Mouse (Mus musculus): ENCODE data around the gene Gnpnat1. TPM values are rescaled to one million over a fixed set of nuclear protein-coding genes. Genes with fewer than 3 reads are reported as not detected.
A peak's percentile ranks its signal among the peaks of the same experiment; 100 is the strongest.
"Not testable (repeated sequence)": the region's sequence is repeated elsewhere in the genome, so short reads cannot be mapped to it uniquely, and the experiment has no call there.

Gnpnat1 gene
- 50.6 and 53.5 TPM in 2 replicates for polyA plus RNA-seq (2015; fragmentation: Nextera tagmentation; extraction: Ambion mirVana)

GRCm38 (mm10) chr14:45404813-45405212 lies at the start of gene Gnpnat1:
TSS of gene Gnpnat1 (minus strand) at chr14:45404913.
- H3K4me3 ChIP-seq; H3K9me3 ChIP-seq; H3K36me3 ChIP-seq; H3K9ac ChIP-seq; H3K27me3 ChIP-seq; H3K27ac ChIP-seq; H3K4me1 ChIP-seq; H3K4me2 ChIP-seq (replicated peaks); ATAC-seq (ENCODE audit: low FRiP score, low read depth): not testable (repeated sequence)
- WGBS = 75% methylated on average over 2 of the region's 3 CpGs

DNA sequence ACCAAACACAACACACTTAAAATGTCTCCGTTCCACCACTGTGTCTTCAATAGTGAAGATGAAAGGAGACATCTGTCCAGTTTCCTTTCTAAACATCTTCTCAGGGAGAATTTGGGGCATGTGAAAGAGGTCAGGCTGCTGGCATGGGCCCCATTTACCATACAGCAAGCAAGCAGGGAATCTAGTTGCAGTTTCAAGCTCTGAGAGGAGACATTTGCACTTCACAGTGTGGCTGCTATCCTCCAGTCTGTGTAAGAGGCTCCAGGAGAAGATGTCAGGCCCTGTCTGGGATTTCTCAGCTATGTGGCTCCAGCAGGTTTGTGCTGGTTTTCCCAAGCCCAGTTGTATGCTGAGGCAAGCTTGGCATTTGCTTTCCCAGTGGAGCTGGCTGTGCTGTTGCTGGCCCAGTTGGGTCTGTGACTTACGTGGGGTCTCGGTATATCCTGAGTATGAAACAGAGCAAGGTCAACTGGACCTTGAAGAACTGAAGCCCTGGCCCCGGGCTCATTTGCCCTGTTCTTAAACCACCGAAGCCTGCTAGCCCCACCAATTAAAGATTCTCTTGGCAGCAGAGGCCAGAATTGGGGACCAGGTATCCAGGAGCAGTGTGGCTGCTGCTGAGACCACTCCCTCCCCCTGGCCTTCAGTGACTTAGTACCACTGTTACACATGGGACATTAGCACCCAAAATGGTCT lies 49.0 kb upstream of the Gnpnat1 start:
- no peak overlapping the region for H3K4me3 ChIP-seq
- ATAC-seq (ENCODE audit: low FRiP score, low read depth) = 0 out of 2 replicates have a peak, but pooled peaks have one; percentile 24
- H3K4me2 ChIP-seq (replicated peaks) = no peak overlapping the region
- whole genome bisulfite sequencing = 60% methylated on average over 5 of the region's 5 CpGs
- H3K27ac ChIP-seq = no peak overlapping the region
- H3K36me3 ChIP-seq = peaks cover 15% of the 10 kb centered on the region
- H3K27me3 ChIP-seq = no peaks in the 10 kb centered on the region
- H3K4me1 ChIP-seq = peaks cover 19% of the 10 kb centered on the region
- no peaks in the 10 kb centered on the region for H3K9me3 ChIP-seq
- no peak overlapping the region for H3K9ac ChIP-seq

DNA sequence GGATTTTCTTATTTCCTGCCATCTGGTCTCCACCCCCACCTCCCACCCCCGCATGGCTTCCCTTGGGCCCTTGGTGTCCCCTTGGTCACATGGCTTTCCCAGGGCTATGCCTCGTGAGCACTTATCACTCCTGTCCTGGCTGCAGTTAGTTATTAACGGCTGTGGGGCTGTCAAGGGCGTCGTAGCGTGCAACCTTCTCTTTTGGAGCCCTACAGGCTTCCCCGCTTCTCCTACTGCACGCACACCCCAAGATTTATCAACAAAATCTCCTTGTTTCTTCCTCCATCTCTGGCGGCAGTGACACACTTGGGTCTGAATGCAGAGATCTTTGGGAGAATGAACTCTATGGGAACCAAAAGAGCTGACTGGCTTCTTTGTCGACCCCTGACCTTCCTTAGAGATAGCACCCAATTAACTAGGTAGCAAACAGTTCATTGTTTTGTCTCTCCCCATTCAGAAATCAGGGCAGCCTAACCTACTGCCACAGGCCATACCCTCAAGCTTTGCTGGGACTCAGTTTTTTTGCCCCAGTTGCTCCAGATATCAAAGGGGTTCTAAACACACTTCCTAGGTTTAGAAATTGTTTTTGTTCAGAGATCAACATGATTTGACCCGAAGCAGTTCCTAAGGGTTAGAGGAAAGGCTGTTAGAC lies 48.3 kb upstream of the Gnpnat1 start:
- Histone ChIP-seq H3K4me2 (replicated peaks) (no peak overlapping the region), H3K36me3 (peaks cover 8% of the 10 kb centered on the region), H3K4me3 (no peak overlapping the region), H3K27me3 (no peaks in the 10 kb centered on the region), H3K27ac (no peak overlapping the region), H3K9me3 (no peaks in the 10 kb centered on the region), H3K4me1 (peaks cover 19% of the 10 kb centered on the region), H3K9ac (no peak overlapping the region)
- WGBS = 32% methylated on average over 11 of the region's 11 CpGs
- no peak for ATAC-seq (ENCODE audit: low FRiP score, low read depth)

DNA sequence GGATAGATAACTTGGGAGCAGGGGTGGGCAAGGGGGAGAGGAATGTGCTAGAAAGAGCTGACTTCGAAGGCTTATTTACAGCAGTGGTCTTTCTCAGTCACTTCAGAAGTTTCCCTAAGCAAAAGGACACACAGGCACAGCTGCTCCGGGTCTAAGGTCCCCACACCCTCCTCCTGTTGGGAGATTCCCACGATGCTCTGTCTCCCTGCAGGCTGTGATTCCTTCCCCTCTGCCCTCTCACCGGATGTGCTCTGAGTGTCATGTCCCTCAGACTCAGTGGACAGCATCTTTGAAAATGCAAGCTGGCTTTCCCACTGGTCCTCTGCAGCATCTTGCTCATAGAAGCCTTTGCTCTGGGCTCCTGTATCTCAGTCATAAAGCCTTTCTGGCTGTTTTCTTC lies 47.4 kb upstream of the Gnpnat1 start:
- Histone ChIP-seq H3K27me3 (no peaks in the 10 kb centered on the region), H3K4me2 (replicated peaks) (no peak overlapping the region), H3K36me3 (no peaks in the 10 kb centered on the region), H3K9me3 (no peaks in the 10 kb centered on the region), H3K27ac (no peak overlapping the region), H3K9ac (no peak overlapping the region), H3K4me3 (no peak overlapping the region), H3K4me1 (peaks cover 19% of the 10 kb centered on the region)
- no peak for ATAC-seq (ENCODE audit: low FRiP score, low read depth)
- 49% methylated on average over 4 of the region's 4 CpGs for WGBS

DNA sequence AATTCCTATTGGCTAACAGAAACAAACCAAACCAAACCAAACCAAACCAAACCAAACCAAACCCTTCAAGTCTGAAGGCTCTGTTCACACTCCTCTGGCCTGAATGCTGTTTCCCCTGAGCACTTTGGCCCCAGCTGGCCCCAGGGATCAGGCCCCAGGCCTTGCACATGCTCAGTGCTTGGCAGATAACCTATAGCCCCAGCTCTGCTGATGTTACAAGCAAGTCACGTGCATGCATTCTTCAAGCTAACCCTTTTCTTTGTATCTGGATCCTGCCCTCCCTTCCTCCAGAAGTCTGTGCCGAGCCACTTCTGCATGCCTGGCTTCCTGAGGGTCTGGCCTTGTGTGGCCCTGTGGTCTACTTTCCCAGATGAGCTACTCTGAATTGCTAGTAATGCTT lies 46.4 kb upstream of the Gnpnat1 start:
- 38% methylated on average over 2 of the region's 2 CpGs for WGBS
- no peak for ATAC-seq (ENCODE audit: low FRiP score, low read depth)

GRCm38 (mm10) chr14:45446777-45447176 lies 42.1 kb upstream of the Gnpnat1 start:
- H3K27ac ChIP-seq = no peak overlapping the region
- H3K4me3 ChIP-seq = no peak overlapping the region
- no peaks in the 10 kb centered on the region for H3K9me3 ChIP-seq
- peaks cover 13% of the 10 kb centered on the region for H3K4me1 ChIP-seq
- WGBS = 80% methylated on average over 3 of the region's 3 CpGs
- H3K4me2 ChIP-seq (replicated peaks) = no peak overlapping the region
- no peaks in the 10 kb centered on the region for H3K36me3 ChIP-seq
- no peak for ATAC-seq (ENCODE audit: low FRiP score, low read depth)
- H3K27me3 ChIP-seq = no peaks in the 10 kb centered on the region
- no peak overlapping the region for H3K9ac ChIP-seq

More for the DNA sequence above, 46.4 kb upstream of the Gnpnat1 start:
- Histone ChIP-seq H3K4me1 (peaks cover 14% of the 10 kb centered on the region), H3K4me3 (no peak overlapping the region), H3K27ac (no peak overlapping the region), H3K27me3 (no peaks in the 10 kb centered on the region), H3K4me2 (replicated peaks) (no peak overlapping the region), H3K36me3 (no peaks in the 10 kb centered on the region), H3K9me3 (no peaks in the 10 kb centered on the region), H3K9ac (no peak overlapping the region)

DNA sequence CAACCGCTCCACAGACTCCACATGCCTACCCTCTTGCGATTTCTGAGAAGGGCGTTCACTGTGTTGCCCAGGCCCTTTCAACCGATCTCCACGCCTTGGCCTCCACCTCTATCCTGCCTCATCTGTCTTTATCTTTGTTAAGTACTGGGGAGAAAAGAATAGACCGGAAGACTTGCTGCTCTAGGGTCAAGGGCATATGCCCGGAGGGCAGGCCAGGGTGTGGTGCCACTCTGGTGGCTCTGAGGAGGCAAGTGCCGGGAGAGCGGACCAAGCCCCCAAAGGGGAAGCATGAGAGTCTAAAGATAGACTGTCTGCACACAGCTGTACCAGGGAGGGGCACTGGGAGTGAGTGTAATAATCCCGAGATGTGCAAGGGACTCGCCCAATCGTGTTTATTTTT lies 40.7 kb upstream of the Gnpnat1 start:
- no peaks in the 10 kb centered on the region for H3K9me3 ChIP-seq
- no peak overlapping the region for H3K4me2 ChIP-seq (replicated peaks)
- H3K4me1 ChIP-seq = peaks cover 21% of the 10 kb centered on the region
- no peak overlapping the region for H3K9ac ChIP-seq
- no peak overlapping the region for H3K4me3 ChIP-seq
- H3K27ac ChIP-seq = no peak overlapping the region
- H3K36me3 ChIP-seq = no peaks in the 10 kb centered on the region
- ATAC-seq (ENCODE audit: low FRiP score, low read depth) = no peak
- WGBS = 65% methylated on average over 12 of the region's 12 CpGs
- H3K27me3 ChIP-seq = no peaks in the 10 kb centered on the region

GRCm38 (mm10) chr14:45444870-45445269 lies 40.2 kb upstream of the Gnpnat1 start:
- Histone ChIP-seq H3K27ac (no peak overlapping the region), H3K9me3 (no peaks in the 10 kb centered on the region), H3K4me2 (replicated peaks) (no peak overlapping the region), H3K4me3 (no peak overlapping the region), H3K27me3 (no peaks in the 10 kb centered on the region), H3K4me1 (peaks cover 26% of the 10 kb centered on the region), H3K36me3 (no peaks in the 10 kb centered on the region), H3K9ac (no peak overlapping the region)
- ATAC-seq (ENCODE audit: low FRiP score, low read depth) = no peak
- 44% methylated on average over 7 of the region's 7 CpGs for WGBS

GRCm38 (mm10) chr14:45442781-45443560 lies 38.3 kb upstream of the Gnpnat1 start:
- 24% methylated on average over 12 of the region's 12 CpGs for WGBS
- peaks cover 39% of the 10 kb centered on the region for H3K4me1 ChIP-seq
- no peak overlapping the region for H3K4me3 ChIP-seq
- no peak for ATAC-seq (ENCODE audit: low FRiP score, low read depth)
- no peaks in the 10 kb centered on the region for H3K27me3 ChIP-seq
- H3K9me3 ChIP-seq = no peaks in the 10 kb centered on the region
- H3K36me3 ChIP-seq = no peaks in the 10 kb centered on the region
- H3K4me2 ChIP-seq (replicated peaks) = 0 out of 2 replicates have a peak overlapping the region, but pooled peaks have one; percentile 23
- H3K27ac ChIP-seq = no peak overlapping the region
- no peak overlapping the region for H3K9ac ChIP-seq

DNA sequence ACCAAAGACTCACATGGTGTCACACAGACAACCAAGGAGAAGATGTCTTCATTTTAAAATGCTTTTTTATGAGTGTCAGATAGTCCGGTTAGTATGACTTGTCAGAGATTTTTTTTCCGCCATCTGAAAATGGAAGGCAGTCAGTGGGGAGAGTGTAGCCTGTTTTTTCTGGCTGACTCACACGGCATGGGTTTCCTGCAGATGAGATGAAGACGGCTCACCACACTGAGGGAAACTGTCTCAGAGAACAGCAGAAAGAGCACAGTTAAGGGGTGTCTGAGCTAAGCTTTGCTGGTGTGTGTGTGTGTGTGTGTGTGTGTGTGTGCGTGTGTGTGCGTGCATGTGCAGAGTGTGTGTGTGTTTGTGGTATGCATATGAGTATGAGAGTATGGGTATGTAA lies 36.6 kb upstream of the Gnpnat1 start:
- Histone ChIP-seq H3K4me2 (replicated peaks) (no peak overlapping the region), H3K27ac (no peak overlapping the region), H3K9ac (no peak overlapping the region), H3K36me3 (no peaks in the 10 kb centered on the region), H3K9me3 (no peaks in the 10 kb centered on the region), H3K4me1 (peaks cover 51% of the 10 kb centered on the region), H3K27me3 (no peaks in the 10 kb centered on the region), H3K4me3 (no peak overlapping the region)
- no peak for ATAC-seq (ENCODE audit: low FRiP score, low read depth)
- WGBS = 53% methylated on average over 6 of the region's 6 CpGs

DNA sequence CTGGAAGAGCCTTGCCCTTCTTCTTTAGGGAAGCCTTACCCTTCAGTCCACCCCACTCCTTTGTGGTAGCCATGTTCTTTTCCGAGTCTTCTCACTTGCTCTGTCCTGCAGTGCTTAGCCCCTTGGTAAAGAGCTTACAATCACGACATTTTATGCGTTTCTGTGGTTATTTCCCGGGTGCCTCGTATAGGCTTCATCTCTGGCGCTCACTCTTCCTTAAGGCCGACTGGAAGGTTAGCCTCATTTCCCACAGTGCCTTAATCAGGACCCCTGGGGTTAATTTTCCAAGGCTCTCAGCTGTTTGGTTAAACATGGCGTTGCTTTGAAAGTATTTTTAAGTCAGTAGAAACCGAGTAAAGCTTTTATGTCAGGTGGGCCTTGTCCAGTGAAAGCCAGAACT lies 34.7 kb upstream of the Gnpnat1 start:
- no peak overlapping the region for H3K9ac ChIP-seq
- no peak overlapping the region for H3K4me2 ChIP-seq (replicated peaks)
- H3K27me3 ChIP-seq = no peaks in the 10 kb centered on the region
- no peak overlapping the region for H3K4me3 ChIP-seq
- H3K36me3 ChIP-seq = no peaks in the 10 kb centered on the region
- no peak overlapping the region for H3K27ac ChIP-seq
- H3K9me3 ChIP-seq = no peaks in the 10 kb centered on the region
- WGBS = 37% methylated on average over 9 of the region's 9 CpGs
- H3K4me1 ChIP-seq = peaks cover 51% of the 10 kb centered on the region
- no peak for ATAC-seq (ENCODE audit: low FRiP score, low read depth)

GRCm38 (mm10) chr14:45438931-45439275 lies 34.2 kb upstream of the Gnpnat1 start:
- Histone ChIP-seq H3K36me3 (no peaks in the 10 kb centered on the region), H3K9ac (no peak overlapping the region), H3K27me3 (no peaks in the 10 kb centered on the region), H3K4me2 (replicated peaks) (no peak overlapping the region; the same call in 1 of the 2 replicates), H3K4me1 (peaks cover 51% of the 10 kb centered on the region), H3K9me3 (no peaks in the 10 kb centered on the region), H3K4me3 (no peak overlapping the region), H3K27ac (no peak overlapping the region)
- no peak for ATAC-seq (ENCODE audit: low FRiP score, low read depth)
- WGBS = 30% methylated on average over 2 of the region's 2 CpGs

All from limb, embryonic 13.5 days (tissue).